Mouse (Mus musculus) monocyte, adult 2 months (primary cell): Measurements from ENCODE around the gene Kif26b.

Experiments used
- DNase-seq, 2 experiments: peaks; one replicate each; pipeline ENCODE4 v3.0.0; 2022; ENCODE audit warnings: low spot score in 2 of 2, low read depth in 1 of 2

Kif26b gene

GRCm38 (mm10) chr1:178765650-178766049, 236.7 kb downstream of the Kif26b start:
- DNase-seq, result no peak

GRCm38 (mm10) chr1:178768976-178769375, 240.1 kb downstream of the Kif26b start:
- DNase-seq, result no peak

GRCm38 (mm10) chr1:178769988-178770387, 241.1 kb downstream of the Kif26b start:
- no peak for DNase-seq

GRCm38 (mm10) chr1:178770626-178771362, 241.9 kb downstream of the Kif26b start:
- no peak for DNase-seq

- DNase-seq, result no peak
Measured at GRCm38 (mm10) chr1:178779742-178780141, 250.8 kb downstream of the Kif26b start.

- DNase-seq, result no peak
Measured at GRCm38 (mm10) chr1:178784043-178784442, 255.1 kb downstream of the Kif26b start.

GRCm38 (mm10) chr1:178791266-178791665, 262.3 kb downstream of the Kif26b start:
- DNase-seq, result no peak

- no peak for DNase-seq
Measured at GRCm38 (mm10) chr1:178792726-178793125, 263.8 kb downstream of the Kif26b start.

- no peak for DNase-seq
Measured at GRCm38 (mm10) chr1:178794866-178795265, 265.9 kb downstream of the Kif26b start.

- DNase-seq, result no peak
Measured at GRCm38 (mm10) chr1:178797388-178797787, 268.5 kb downstream of the Kif26b start.

- DNase-seq, result no peak
Measured at GRCm38 (mm10) chr1:178798333-178798732, 269.4 kb downstream of the Kif26b start.

GRCm38 (mm10) chr1:178798886-178799285, 270.0 kb downstream of the Kif26b start:
- DNase-seq, result no peak

- DNase-seq, result no peak
Measured at GRCm38 (mm10) chr1:178799836-178800552, 271.1 kb downstream of the Kif26b start.

GRCm38 (mm10) chr1:178803155-178803554, 274.2 kb downstream of the Kif26b start:
- no peak for DNase-seq

- DNase-seq, result no peak
Measured at GRCm38 (mm10) chr1:178817476-178817875, 288.6 kb downstream of the Kif26b start.

GRCm38 (mm10) chr1:178819060-178819459, 290.1 kb downstream of the Kif26b start:
- no peak for DNase-seq

GRCm38 (mm10) chr1:178820079-178820478, 291.2 kb downstream of the Kif26b start:
- DNase-seq, result no peak

GRCm38 (mm10) chr1:178820556-178821435, 291.9 kb downstream of the Kif26b start:
- DNase-seq, result no peak

GRCm38 (mm10) chr1:178824871-178825270, 295.9 kb downstream of the Kif26b start:
- DNase-seq, result no peak

- no peak for DNase-seq
Measured at GRCm38 (mm10) chr1:178827223-178827622, 298.3 kb downstream of the Kif26b start.

- no peak for DNase-seq
Measured at GRCm38 (mm10) chr1:178829456-178829855, 300.5 kb downstream of the Kif26b start.

- DNase-seq, result no peak
Measured at GRCm38 (mm10) chr1:178832571-178832970, 303.6 kb downstream of the Kif26b start.
